Mouse (Mus musculus) stomach, postnatal 0 days (tissue): ENCODE results near the gene Slx1b.

Experiments used
- CTCF ChIP-seq: IDR thresholded peaks from 2 replicates; pipeline ENCODE4 v1.5.1; 2016; ENCODE audit warnings: antibody characterized with exemption, low read depth, mild to moderate bottlenecking, moderate library complexity
- EP300 ChIP-seq: optimal IDR thresholded peaks from 2 replicates; pipeline ENCODE3; 2016; ENCODE audit warnings: antibody characterized with exemption

DNA sequence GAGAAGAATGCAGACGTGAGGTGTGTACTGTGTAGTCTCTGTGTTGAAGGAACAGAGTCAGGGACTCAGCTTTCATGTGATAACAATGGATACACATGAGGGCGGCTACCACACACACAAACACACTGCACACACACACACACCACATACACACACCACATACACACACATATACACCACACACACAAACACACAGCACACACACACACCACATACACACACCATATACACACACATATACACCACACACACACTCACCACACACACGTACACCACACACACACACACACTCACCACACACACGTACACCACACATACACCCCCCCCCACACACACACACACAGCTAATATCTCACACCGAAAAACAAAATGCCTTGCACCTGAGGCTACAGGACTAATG lies 45.9 kb upstream of the Slx1b start:
- TF ChIP-seq CTCF (no peak), EP300 (no peak)
